ENCODE assay signal across 25 mouse cellular contexts in the genomic region with DNA sequence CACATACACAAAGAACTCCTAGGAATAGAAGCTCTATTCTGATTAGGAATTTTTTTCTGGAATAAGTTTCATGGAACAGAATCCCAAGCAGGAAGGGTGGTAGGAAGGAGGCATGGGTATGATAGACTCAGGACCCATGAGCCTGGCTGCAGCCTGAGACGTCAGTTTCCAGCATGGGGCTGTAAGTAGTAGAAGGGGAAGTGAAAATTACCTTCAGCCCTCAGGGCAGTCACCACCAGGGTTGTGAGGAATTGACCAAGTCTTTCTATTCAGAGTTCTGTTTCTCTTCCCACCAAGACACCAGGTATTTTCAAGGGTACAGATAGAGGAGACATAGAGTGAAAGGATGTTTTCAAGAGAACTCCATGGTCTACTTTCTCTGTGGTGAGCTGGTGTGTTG.
"Had no signal": no experiment of that assay in that cellular context is flagged by ENCODE, and none has a peak within 500 bp of the region (broad histone marks: within the 10 kb centered on the region; RNA-seq: fewer than 3 reads in every experiment).

No protein-coding gene starts in this region.

- H3K36me3 ChIP-seq: heart, embryonic 10.5 days; heart, embryonic 12.5 days; hindbrain, embryonic 13.5 days; hindbrain, embryonic 15.5 days; kidney, embryonic 15.5 days; limb, embryonic 10.5 days; limb, embryonic 12.5 days; liver, embryonic 13.5 days had no signal

- DNase-seq: gastrocnemius, postnatal 14 days; gastrocnemius, postnatal 36 days; heart, adult 18-20 months; heart, postnatal 10 days; heart, postnatal 4 days; kidney, adult 11 months; kidney, adult 2 months; kidney, adult 9 months; kidney, postnatal 14 days; kidney, postnatal 36 days; layer of hippocampus, adult 9-11 months; liver; liver, embryonic 13.5 days had no signal

- H3K4me1 ChIP-seq: heart, embryonic 10.5 days; heart, embryonic 12.5 days; hindbrain, embryonic 13.5 days; hindbrain, embryonic 15.5 days; kidney, embryonic 15.5 days; limb, embryonic 10.5 days; limb, embryonic 12.5 days; liver, embryonic 13.5 days had no signal

- H3K27me3 ChIP-seq: heart, embryonic 12.5 days; hindbrain, embryonic 13.5 days; hindbrain, embryonic 15.5 days; kidney, embryonic 15.5 days; limb, embryonic 12.5 days; liver, embryonic 13.5 days had no signal

- H3K27ac ChIP-seq: heart, embryonic 10.5 days; hindbrain, embryonic 13.5 days; hindbrain, embryonic 15.5 days; hindbrain, postnatal 0 days; kidney, embryonic 15.5 days; kidney, postnatal 0 days; left cerebral cortex, adult 2 months; limb, embryonic 10.5 days; limb, embryonic 12.5 days; liver, embryonic 13.5 days had no signal

- H3K9ac ChIP-seq: heart, embryonic 12.5 days; hindbrain, embryonic 13.5 days; hindbrain, embryonic 15.5 days; kidney, embryonic 15.5 days; limb, embryonic 12.5 days; liver, embryonic 13.5 days had no signal

- H3K4me2 ChIP-seq: heart, embryonic 12.5 days; hindbrain, embryonic 13.5 days; hindbrain, embryonic 15.5 days; kidney, embryonic 15.5 days; limb, embryonic 12.5 days; liver, embryonic 11.5 days; liver, embryonic 13.5 days had no signal

- H3K4me3 ChIP-seq: heart, embryonic 10.5 days; heart, embryonic 12.5 days; hindbrain, embryonic 13.5 days; hindbrain, embryonic 15.5 days; kidney, embryonic 15.5 days; left cerebral cortex, adult 2 months; limb, embryonic 10.5 days; limb, embryonic 12.5 days; liver, embryonic 13.5 days had no signal

- H3K9me3 ChIP-seq: heart, embryonic 10.5 days; heart, embryonic 12.5 days; hindbrain, embryonic 13.5 days; hindbrain, embryonic 15.5 days; kidney, embryonic 15.5 days; limb, embryonic 10.5 days; limb, embryonic 12.5 days; liver, embryonic 13.5 days had no signal

- ATAC-seq: hindbrain, postnatal 0 days; intestine, embryonic 16.5 days had no signal
